Mouse (Mus musculus): ENCODE results near the gene Ccdc40. TPM values are rescaled to one million over a fixed set of nuclear protein-coding genes. Genes with fewer than 3 reads are reported as not detected.

Ccdc40 gene
- polyA plus RNA-seq, 1 experiment from 2014 or later: 11.0 TPM

DNA sequence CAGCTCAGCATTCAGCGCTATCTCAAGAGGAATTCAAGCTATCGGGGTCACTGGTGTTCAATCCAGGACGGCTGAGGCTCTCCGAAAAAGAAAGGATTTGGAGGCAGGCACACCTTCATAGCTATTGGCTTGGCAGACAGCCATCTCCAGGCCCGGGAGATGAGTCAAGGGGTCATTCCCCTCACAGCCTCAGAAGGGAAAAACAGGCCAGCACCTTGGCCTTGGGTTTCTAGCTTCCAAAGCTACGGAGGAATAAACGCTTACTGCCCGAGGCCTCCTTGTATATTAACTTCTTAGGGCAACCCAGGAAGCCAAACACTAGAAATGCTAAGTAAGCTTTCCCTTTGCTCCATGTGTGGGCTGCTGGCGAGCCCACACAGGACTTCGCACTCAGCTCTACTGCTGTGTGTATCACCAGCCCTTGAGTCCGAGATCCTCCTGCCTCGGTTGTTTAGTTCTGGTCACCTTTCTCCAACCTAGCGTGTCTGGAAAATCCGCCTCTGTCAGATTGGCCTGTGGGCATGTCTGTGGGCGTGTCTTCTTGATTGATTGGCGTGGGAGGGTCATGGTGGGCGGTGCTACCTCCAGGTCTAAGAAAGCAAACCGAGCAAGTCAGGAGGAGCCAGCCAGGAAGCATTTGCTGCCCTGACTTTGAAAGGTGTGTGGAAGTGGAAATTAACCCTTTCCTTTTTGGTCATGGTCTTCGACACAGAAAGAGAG, 15.0 kb upstream of the Ccdc40 start:
- Histone ChIP-seq H3K4me2 (ENCODE audit: low read length) (no peak overlapping the region), H3K4me1 (ENCODE audit: control insufficient read depth, insufficient read depth, low read length) (peaks cover 50% of the 10 kb centered on the region), H3K27me3 (replicated peaks; ENCODE audit: control insufficient read depth, insufficient read depth, low read length) (no peaks in the 10 kb centered on the region), H3K9ac (ENCODE audit: low read length) (no peak overlapping the region), H3K4me3 (ENCODE audit: low read depth, low read length) (no peak overlapping the region), H3K9me3 (replicated peaks; ENCODE audit: control insufficient read depth, low read length) (no peaks in the 10 kb centered on the region), H3K36me3 (ENCODE audit: control insufficient read depth, insufficient read depth, low read length) (peaks cover 9% of the 10 kb centered on the region), H3K27ac (ENCODE audit: low read depth, low read length) (no peak overlapping the region)
- ATAC-seq (no peak), DNase-seq (ENCODE audit: low spot score) (no peak)
- WGBS: 63% methylated on average over 19 of the region's 19 CpGs

DNA sequence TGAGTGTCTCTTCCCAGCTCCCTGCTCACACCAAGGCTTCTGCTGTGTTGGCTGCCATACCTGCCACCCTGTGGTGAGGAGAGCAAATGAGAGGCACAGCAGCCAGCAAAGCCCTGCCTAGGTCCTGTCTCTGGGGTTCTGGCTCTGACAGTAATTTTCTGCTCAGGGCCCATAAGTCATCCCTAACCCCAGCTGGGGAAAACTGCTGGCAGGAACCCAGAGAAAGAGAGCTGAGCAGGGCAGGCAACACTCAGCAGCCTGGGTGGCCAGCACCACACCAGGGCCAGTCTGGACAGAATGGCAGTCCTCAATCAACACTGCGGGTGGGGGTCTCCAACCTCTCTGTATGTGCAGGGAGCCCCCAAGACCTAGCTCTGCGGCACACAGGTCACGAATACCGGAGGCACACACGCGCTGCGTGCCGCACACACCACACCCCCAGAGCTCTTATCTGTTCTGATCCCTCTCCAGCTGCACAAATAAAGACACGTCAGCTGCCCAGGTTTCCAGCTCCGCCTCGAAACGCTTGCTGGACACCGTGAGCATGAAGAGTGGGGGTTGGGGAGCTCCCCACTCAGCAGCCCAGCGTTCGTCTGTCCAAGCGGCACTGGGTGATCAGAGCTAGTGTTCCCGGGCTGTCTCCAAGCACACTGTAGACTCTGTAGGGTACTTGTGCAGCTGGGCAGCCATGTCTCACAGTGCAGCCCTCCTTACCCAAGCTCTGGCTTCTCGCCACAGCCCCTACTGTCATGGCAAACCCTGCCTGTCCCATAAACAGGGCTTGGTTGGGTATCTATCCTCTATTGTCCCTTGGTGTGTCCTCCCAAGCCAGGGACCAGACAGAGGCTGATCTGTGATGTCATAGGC, 13.1 kb upstream of the Ccdc40 start:
- H3K27ac ChIP-seq (ENCODE audit: low read depth, low read length): peak overlapping the region; percentile 85
- DNase-seq (ENCODE audit: low spot score) (peak; percentile 62), ATAC-seq (peak; percentile 45)
- H3K9ac ChIP-seq (ENCODE audit: low read length): peak overlapping the region; percentile 46
- H3K4me2 ChIP-seq (ENCODE audit: low read length): peak overlapping the region; percentile 38
- peaks cover 50% of the 10 kb centered on the region for H3K4me1 ChIP-seq (ENCODE audit: control insufficient read depth, insufficient read depth, low read length)
- 13% methylated on average over 18 of the region's 18 CpGs for WGBS
- no peaks in the 10 kb centered on the region for H3K9me3 ChIP-seq (replicated peaks; ENCODE audit: control insufficient read depth, low read length)
- H3K4me3 ChIP-seq (ENCODE audit: low read depth, low read length): no peak overlapping the region
- H3K36me3 ChIP-seq (ENCODE audit: control insufficient read depth, insufficient read depth, low read length): 0 out of 2 replicates have a peak, but pooled peaks cover 4% of the 10 kb centered on the region
- H3K27me3 ChIP-seq (replicated peaks; ENCODE audit: control insufficient read depth, insufficient read depth, low read length): no peaks in the 10 kb centered on the region

DNA sequence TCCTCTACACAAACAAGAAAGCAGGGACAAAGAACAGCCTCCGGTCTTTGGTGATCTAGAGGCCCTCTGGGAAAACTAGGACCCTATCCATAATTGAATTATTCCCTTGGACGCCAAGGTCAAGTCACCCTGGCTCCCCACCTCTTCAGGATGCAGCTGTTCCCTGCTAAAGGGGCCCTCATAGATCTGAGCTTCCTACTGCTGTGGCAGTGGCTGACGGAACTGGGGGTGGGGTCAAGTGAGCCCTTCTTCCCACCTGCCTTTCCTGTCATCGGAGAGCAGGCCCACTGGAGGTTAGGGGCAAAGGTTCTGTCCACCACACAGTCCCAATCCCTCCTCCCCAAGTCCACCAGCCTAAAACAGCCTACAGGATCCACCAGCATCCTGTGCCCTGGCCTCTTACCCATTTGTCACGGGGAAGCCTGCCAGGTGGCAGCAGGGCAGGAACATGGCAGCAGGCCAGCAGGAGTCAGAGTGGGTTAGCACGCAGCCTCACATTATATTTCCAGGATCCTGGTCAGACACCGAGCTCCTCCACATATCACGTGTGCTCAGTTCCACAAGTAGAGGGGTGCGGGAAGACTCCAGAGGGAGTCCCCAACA, 12.4 kb upstream of the Ccdc40 start:
- peak overlapping the region; percentile 85 for H3K27ac ChIP-seq (ENCODE audit: low read depth, low read length)
- no peak for ATAC-seq
- peak overlapping the region; percentile 38 for H3K4me2 ChIP-seq (ENCODE audit: low read length)
- 0 out of 2 replicates have a peak, but pooled peaks cover 4% of the 10 kb centered on the region for H3K36me3 ChIP-seq (ENCODE audit: control insufficient read depth, insufficient read depth, low read length)
- no peaks in the 10 kb centered on the region for H3K27me3 ChIP-seq (replicated peaks; ENCODE audit: control insufficient read depth, insufficient read depth, low read length)
- no peak overlapping the region for H3K4me3 ChIP-seq (ENCODE audit: low read depth, low read length)
- peak; percentile 42 for DNase-seq (ENCODE audit: low spot score)
- peak overlapping the region; percentile 46 for H3K9ac ChIP-seq (ENCODE audit: low read length)
- H3K9me3 ChIP-seq (replicated peaks; ENCODE audit: control insufficient read depth, low read length): no peaks in the 10 kb centered on the region
- peaks cover 49% of the 10 kb centered on the region for H3K4me1 ChIP-seq (ENCODE audit: control insufficient read depth, insufficient read depth, low read length)
- 45% methylated on average over 9 of the region's 9 CpGs for WGBS

DNA sequence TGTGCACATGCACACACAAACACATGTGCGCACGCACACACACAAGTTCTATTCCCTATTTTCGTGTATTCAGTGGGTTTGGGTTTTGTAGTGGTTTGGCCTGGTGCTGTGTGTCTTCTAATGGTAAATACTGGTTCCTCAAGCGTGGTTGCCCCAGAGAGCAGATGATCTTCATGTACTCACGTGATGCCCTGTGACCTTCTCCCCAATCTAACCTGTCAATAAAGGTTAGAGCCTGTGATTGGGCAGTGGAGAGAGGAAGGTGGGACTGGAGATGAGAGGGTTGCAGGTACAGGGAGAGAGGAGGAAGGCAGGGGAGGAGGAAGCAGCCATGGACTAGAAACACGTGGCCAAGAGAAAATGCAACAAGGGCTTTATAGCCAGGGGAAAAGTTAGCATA, 10.5 kb upstream of the Ccdc40 start:
- Histone ChIP-seq H3K9me3 (replicated peaks; ENCODE audit: control insufficient read depth, low read length) (no peaks in the 10 kb centered on the region), H3K9ac (ENCODE audit: low read length) (no peak overlapping the region), H3K36me3 (ENCODE audit: control insufficient read depth, insufficient read depth, low read length) (0 out of 2 replicates have a peak, but pooled peaks cover 4% of the 10 kb centered on the region), H3K4me3 (ENCODE audit: low read depth, low read length) (no peak overlapping the region), H3K4me1 (ENCODE audit: control insufficient read depth, insufficient read depth, low read length) (peaks cover 46% of the 10 kb centered on the region), H3K27ac (ENCODE audit: low read depth, low read length) (no peak overlapping the region), H3K27me3 (replicated peaks; ENCODE audit: control insufficient read depth, insufficient read depth, low read length) (no peaks in the 10 kb centered on the region), H3K4me2 (ENCODE audit: low read length) (no peak overlapping the region)
- DNase-seq (ENCODE audit: low spot score) (no peak), ATAC-seq (no peak)
- 91% methylated on average over 6 of the region's 6 CpGs for WGBS

DNA sequence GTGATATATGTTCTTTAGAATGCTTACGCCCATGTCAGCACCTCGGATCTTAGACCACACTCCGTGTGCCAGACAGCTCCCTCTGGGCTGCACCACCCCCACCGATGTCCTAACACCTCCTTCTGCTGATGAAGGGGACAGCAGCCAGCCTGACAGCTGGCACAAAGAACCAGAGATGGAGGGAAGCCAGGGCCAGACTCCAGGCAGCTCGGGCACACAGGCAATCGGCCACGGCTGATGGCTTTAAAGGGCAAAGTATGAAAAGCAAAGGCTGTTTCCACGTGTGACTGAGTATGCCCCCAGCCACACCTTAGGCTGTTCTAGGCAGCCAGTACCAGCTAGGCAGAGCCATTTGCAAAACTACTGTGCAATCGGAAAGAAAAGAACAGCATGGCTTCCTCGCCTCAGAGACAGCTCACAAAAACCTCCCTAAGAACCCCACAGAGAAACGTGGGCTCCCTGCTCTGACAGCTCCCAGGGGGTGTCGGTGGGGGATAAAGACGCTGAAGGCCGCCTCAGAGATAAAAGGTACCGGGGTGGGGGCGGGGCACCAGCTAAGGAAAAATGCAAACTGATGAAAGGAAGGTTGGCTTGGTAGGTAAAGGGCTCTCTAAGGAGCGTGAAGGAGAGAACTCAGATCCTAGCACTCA, 8.4 kb upstream of the Ccdc40 start:
- ATAC-seq (peak; percentile 67), DNase-seq (ENCODE audit: low spot score) (peak; percentile 80)
- Histone ChIP-seq H3K27me3 (replicated peaks; ENCODE audit: control insufficient read depth, insufficient read depth, low read length) (no peaks in the 10 kb centered on the region), H3K4me2 (ENCODE audit: low read length) (peak overlapping the region; percentile 24), H3K4me1 (ENCODE audit: control insufficient read depth, insufficient read depth, low read length) (peaks cover 43% of the 10 kb centered on the region), H3K9me3 (replicated peaks; ENCODE audit: control insufficient read depth, low read length) (no peaks in the 10 kb centered on the region), H3K27ac (ENCODE audit: low read depth, low read length) (peak overlapping the region; percentile 79), H3K9ac (ENCODE audit: low read length) (peak overlapping the region; percentile 3; the same call in 1 of the 2 replicates), H3K36me3 (ENCODE audit: control insufficient read depth, insufficient read depth, low read length) (0 out of 2 replicates have a peak, but pooled peaks cover 4% of the 10 kb centered on the region), H3K4me3 (ENCODE audit: low read depth, low read length) (no peak overlapping the region)
- 6% methylated on average over 17 of the region's 17 CpGs for WGBS

DNA sequence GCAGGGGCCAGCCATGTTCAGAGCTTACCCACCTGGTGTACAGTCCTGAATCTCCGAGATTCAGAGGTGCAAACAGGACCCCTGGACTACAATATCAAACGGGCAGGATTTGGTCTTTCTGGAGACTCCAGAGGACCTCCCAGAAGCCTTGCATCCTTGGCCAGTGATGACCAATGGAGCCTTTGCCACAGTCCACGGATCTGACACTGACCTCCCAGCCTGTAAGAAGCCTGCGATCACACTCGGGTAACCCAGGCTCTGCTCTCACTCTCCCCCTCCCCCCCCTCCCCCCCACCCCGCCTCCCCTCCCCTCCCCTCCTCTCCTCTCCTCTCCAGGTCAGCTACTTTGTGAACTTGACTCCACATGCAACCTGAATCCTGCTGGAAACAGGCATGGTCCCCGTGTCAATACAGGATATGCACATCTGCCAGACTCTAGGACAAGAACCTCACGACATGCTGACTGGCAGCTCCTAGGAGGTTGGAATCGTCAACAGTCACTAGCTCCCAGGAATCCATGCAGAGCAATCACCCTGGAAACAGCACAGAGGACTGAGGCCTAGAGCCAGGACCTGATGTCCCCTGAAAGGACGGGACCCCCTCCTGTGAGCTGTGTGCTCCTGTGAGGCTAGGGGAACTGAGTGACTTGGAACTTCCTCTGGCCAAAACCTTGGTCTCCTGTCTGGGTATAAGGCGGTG, 6.4 kb upstream of the Ccdc40 start:
- ATAC-seq: no peak
- Histone ChIP-seq H3K9me3 (replicated peaks; ENCODE audit: control insufficient read depth, low read length) (no peaks in the 10 kb centered on the region), H3K4me1 (ENCODE audit: control insufficient read depth, insufficient read depth, low read length) (peaks cover 45% of the 10 kb centered on the region), H3K4me3 (ENCODE audit: low read depth, low read length) (no peak overlapping the region), H3K27ac (ENCODE audit: low read depth, low read length) (no peak overlapping the region), H3K27me3 (replicated peaks; ENCODE audit: control insufficient read depth, insufficient read depth, low read length) (no peaks in the 10 kb centered on the region), H3K4me2 (ENCODE audit: low read length) (no peak overlapping the region), H3K9ac (ENCODE audit: low read length) (no peak overlapping the region), H3K36me3 (ENCODE audit: control insufficient read depth, insufficient read depth, low read length) (0 out of 2 replicates have a peak, but pooled peaks cover 4% of the 10 kb centered on the region)
- WGBS: 53% methylated on average over 11 of the region's 11 CpGs
- DNase-seq (ENCODE audit: low spot score): no peak

DNA sequence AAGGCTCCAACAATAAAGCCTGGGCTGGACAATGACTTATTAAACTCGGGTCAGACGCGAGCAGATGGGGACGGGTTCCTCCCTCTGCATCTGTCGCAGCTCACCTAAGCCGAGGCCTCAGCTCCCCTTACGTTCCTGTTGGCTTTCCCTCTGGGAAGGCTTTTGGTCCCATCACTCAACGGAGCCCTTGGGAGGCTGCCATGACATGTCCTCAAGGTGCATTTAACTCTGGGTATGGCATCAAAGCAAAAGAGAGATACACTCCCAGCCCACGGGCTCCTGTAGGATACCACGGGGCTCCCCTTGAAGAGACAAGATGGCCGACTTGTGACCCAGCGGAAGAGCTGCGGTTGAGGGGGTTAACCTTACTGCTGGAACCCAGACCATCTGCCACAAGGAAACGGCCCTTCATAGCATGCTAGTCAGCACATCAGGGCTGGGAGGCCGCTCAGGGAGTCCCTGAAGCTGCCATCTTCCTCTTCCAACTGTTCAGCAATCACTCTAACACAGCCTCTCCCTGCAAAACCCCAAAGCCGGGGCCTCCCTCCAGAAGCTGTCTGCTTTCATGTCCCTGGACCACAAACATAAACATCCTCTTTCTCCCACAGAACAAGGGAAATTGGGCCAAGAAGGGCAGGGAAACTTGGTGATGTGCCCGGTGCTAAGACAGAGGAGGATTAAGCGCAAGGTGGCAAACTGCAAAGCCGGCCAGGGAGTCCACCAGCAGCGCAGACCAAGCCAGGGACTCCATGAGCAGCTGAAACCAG, 5.1 kb upstream of the Ccdc40 start:
- Histone ChIP-seq H3K9ac (ENCODE audit: low read length) (no peak overlapping the region), H3K4me2 (ENCODE audit: low read length) (no peak overlapping the region), H3K36me3 (ENCODE audit: control insufficient read depth, insufficient read depth, low read length) (0 out of 2 replicates have a peak, but pooled peaks cover 4% of the 10 kb centered on the region), H3K4me3 (ENCODE audit: low read depth, low read length) (no peak overlapping the region), H3K27me3 (replicated peaks; ENCODE audit: control insufficient read depth, insufficient read depth, low read length) (no peaks in the 10 kb centered on the region), H3K9me3 (replicated peaks; ENCODE audit: control insufficient read depth, low read length) (no peaks in the 10 kb centered on the region), H3K4me1 (ENCODE audit: control insufficient read depth, insufficient read depth, low read length) (peaks cover 47% of the 10 kb centered on the region), H3K27ac (ENCODE audit: low read depth, low read length) (peak overlapping the region; percentile 56; the same call in 1 of the 2 replicates)
- ATAC-seq (no peak), DNase-seq (ENCODE audit: low spot score) (peak; percentile 67)
- WGBS: 78% methylated on average over 20 of the region's 20 CpGs

All from forebrain, embryonic 14.5 days (tissue).